Mouse (Mus musculus) small intestine, adult 2 months (tissue): ENCODE measurements around the gene Kdm5c. TPM values are rescaled to one million over a fixed set of nuclear protein-coding genes. Genes with fewer than 3 reads are reported as not detected.

ENCODE experiments used
- H3K27ac ChIP-seq: fragments of 200-500 bp; 2 replicates; pipeline ENCODE4 v1.5.1; 2012; ENCODE audit warnings: low read depth, low read length, control low read depth, inconsistent platforms; ENCODE audit not compliant: insufficient read depth
- H3K27me3 ChIP-seq: fragments of 200-500 bp; 2 replicates; pipeline ENCODE4 v1.6.1; 2012; ENCODE audit warnings: mild to moderate bottlenecking, moderate library complexity, low read length, inconsistent platforms; ENCODE audit not compliant: control insufficient read depth, insufficient read depth
- H3K36me3 ChIP-seq: fragments of 200-500 bp; 2 replicates; pipeline ENCODE4 v1.6.1; 2012; ENCODE audit warnings: mild to moderate bottlenecking, low read length, control low read depth, inconsistent platforms; ENCODE audit not compliant: control insufficient read depth, insufficient read depth
- H3K4me1 ChIP-seq: fragments of 200-500 bp; 2 replicates; pipeline ENCODE4 v1.6.1; 2012; ENCODE audit warnings: low read length, inconsistent platforms, mixed read lengths; ENCODE audit not compliant: control insufficient read depth, insufficient read depth, insufficient read length
- H3K4me3 ChIP-seq: fragments of 200-500 bp; 2 replicates; pipeline ENCODE4 v1.5.1; 2012; ENCODE audit warnings: low read depth, mild to moderate bottlenecking, control low read depth, inconsistent platforms, low read length, moderate library complexity
- CTCF ChIP-seq: fragments of 200-500 bp; IDR thresholded peaks from 2 replicates; pipeline ENCODE4 v1.5.1; 2012; ENCODE audit warnings: low read depth, mild to moderate bottlenecking, control low read depth, inconsistent platforms, low read length, moderate library complexity, mixed read lengths; ENCODE audit not compliant: insufficient replicate concordance, insufficient read length; ENCODE audit errors: extremely low read depth
- POLR2A ChIP-seq: fragments of 200-500 bp; IDR thresholded peaks from 2 replicates; pipeline ENCODE4 v1.6.1; 2012; ENCODE audit warnings: low read depth, mild to moderate bottlenecking, control low read depth, inconsistent platforms, low read length, moderate library complexity
- WGBS: fragments of 180-500 bp; shearing (Covaris S2); methylation state at CpG from one replicate; pipeline ENCODE4 v1.1.7; 2018; 5-methylcytosine and 5-hydroxymethylcytosine counted together
- polyA plus RNA-seq: library from polyadenylated mRNA; depleted of rRNA; stranded (reverse); fragments of >200 nt; gene quantifications from 2 replicates; pipeline ENCODE4 v1.2.3, GENCODE M21; 2012; rRNA removed

Kdm5c gene
- polyA plus RNA-seq, result 48.5 and 57.5 TPM in 2 replicates

DNA sequence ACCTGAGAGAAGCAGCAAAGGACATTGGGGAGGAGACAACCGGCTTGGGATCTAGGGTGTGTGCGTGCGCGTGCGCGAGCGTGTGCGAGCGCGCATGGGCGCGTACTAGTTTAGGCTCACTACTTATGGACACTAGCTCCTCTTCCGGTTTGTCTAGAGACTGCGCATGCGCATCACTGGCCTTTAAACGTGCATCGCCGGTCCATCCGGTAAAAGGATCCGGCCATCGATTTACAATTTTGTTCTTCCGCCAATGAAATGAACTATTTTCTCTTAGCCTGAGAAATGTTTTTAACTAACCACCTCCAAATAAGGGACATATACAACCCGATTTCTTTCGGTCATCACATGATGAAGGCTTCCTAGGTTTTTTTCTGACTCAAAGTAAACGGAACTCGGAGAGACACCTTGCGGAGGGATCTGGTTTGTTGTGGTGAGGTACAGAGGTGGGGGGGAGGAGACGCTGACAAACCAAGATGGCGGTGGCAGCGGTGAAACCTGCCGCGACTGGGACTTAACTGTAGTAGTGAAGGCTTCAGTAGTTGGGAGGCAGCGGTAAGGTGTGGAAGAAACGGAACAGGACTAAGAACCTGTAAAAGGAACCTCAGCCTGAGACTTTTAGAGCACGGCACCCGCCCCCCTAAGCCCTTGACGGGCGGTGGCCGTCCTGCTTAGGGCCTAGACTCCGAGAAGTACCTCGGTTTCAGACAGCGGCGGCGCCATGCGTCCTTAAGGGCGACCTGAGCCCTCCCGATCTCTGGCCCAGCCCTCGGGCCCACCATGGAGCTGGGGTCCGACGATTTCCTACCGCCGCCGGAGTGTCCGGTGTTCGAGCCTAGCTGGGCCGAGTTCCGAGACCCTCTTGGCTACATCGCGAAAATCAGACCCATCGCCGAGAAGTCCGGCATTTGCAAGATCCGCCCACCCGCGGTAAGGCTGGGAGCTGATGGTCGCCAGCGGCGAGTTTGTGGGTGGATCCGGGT is at the start of gene Kdm5c:
TSS of gene Kdm5c (plus strand) at position 240 of the 983 bp plus-strand sequence.
- WGBS, result under 1% methylated on average over 69 of the region's 69 CpGs
- Histone ChIP-seq H3K4me3 (peak within 1 kb of the TSS; percentile 94), H3K27ac (peak within 1 kb of the TSS; percentile 80), H3K27me3 (no peaks in the 10 kb centered on the region), H3K36me3 (peaks cover 4% of the 10 kb centered on the region; the same call in 1 of the 2 replicates), H3K4me1 (peaks cover 3% of the 10 kb centered on the region; the same call in 1 of the 2 replicates)
- TF ChIP-seq POLR2A (peak; percentile 68), CTCF (no peak)

DNA sequence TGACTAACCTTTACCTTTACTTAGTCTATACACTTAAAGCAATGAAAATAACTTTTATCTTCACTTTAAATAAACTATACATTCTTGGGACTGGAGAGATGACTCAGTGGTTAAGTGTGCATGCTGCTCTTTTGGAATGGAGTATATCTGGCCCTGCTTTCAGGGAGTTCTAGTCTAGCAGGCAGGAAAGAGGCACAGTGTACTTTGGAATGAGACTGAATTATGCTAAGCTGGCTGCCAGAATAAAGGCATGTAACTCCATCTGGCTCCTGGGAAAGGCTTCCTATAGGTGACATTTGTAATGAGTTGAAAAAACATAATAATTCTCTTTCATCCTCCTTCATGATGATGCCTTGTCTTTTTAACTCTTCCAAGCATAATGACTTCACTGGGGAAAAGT is 45.7 kb upstream of the Kdm5c start:
- Histone ChIP-seq H3K4me3 (no peak overlapping the region), H3K4me1 (no peaks in the 10 kb centered on the region), H3K27me3 (no peaks in the 10 kb centered on the region), H3K27ac (no peak overlapping the region), H3K36me3 (no peaks in the 10 kb centered on the region)
- TF ChIP-seq POLR2A (no peak), CTCF (no peak)

DNA sequence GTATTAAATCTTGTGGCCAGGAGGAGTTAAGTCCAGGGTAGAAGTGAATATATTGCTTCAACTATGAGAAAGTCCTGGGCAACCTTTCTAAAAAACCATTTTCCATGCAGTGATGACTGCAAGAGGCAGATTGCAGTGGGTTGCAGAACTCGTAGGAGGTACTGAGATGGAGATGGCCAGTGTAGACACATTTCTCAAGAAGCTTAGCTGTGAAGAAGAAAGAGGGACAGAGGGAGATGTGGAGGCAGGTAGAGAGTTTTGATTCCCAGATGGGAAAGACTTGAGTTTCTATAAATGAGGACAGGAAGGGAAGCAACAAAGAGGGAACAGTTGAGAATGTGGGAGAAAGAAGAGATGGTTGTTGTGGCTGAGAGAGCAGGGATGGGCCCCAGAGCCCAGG is 41.6 kb upstream of the Kdm5c start:
- WGBS, result 74% methylated on average over 1 of the region's 1 CpGs
- H3K27me3 ChIP-seq, result no peaks in the 10 kb centered on the region
- no peaks in the 10 kb centered on the region for H3K4me1 ChIP-seq
- no peaks in the 10 kb centered on the region; the same call in 1 of the 2 replicates for H3K36me3 ChIP-seq
- H3K4me3 ChIP-seq, result no peak overlapping the region
- no peak overlapping the region for H3K27ac ChIP-seq
- no peak for TF ChIP-seq CTCF
- TF ChIP-seq POLR2A, result no peak

DNA sequence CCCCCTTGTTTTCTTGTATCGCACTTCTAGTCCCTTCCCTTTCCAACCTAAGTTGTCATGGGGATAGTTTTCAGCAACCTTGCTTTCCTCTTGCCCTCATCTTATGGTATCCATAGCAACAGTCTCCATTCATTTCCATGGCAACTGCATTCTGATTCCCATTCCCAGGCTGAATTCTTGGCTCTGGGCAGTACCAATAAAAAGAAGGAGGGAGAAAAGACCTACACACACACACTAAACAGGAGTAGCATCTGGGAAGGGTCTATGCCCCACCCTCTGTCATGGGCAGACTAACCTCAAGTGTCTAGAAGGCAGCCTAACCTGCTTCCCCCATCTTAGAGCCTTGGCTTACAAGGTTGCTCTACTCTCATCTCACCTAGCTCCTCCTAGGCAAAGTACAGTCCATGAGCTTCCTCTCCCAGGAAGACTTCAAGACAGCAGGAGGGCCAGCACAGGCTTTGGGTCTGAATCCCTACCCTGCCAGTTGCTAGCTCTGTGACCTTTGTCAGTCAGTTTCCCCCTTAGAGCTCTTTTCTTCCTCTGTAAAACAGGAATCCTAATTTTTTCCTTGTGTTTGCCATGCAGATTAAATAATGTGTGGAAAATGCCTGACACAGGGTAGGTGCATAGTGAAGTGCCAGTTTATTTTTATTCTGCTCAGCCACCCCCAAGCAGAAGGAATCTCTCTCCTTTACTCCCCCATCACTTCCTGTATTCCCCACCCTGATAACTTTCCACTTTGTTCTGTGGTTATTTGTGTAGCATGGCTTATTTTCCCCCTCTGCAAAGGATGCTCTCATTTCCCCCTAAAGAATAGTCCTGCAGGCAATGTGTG is 34.8 kb upstream of the Kdm5c start:
- no peaks in the 10 kb centered on the region; the same call in 1 of the 2 replicates for H3K36me3 ChIP-seq
- no peak for TF ChIP-seq CTCF
- TF ChIP-seq POLR2A, result no peak
- no peak overlapping the region for H3K27ac ChIP-seq
- WGBS, result 93% methylated on average over 1 of the region's 1 CpGs
- H3K27me3 ChIP-seq, result no peaks in the 10 kb centered on the region
- no peaks in the 10 kb centered on the region for H3K4me1 ChIP-seq
- no peak overlapping the region for H3K4me3 ChIP-seq

DNA sequence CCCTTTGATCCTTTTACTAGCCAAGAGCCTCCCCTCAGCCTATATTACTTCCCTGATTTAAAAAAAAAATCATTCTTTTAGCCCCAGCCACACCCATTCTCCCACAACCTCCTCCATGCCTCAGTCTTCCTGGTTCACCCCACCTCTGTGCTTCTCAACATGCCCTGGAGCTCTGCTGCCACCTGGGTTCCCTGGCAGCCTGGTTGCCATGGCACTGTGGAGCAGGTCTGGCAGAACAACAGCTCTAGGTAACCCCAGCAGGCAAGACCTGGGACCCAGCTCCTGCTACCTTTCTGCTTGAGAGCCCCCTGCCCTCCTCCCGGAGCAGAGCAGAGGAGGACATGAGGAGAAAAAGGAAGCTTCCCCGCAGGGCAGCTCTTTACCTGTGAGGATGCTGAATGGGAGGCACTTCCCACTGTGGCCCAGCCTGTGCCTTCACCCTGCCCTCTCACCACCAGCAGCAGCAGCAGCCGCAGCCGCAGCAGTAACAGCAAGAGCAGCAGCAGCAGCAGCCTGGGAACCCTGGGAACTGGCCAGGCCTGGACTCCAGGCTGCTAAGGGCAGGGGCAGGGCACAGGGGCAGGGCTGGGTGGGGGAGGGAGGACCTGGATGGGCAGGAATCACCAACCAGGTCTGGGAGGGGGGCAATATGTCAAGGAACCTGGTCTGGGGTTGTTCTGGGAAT is 30.9 kb upstream of the Kdm5c start:
- Histone ChIP-seq H3K27ac (no peak overlapping the region), H3K4me3 (no peak overlapping the region), H3K36me3 (peaks cover 8% of the 10 kb centered on the region), H3K27me3 (no peaks in the 10 kb centered on the region), H3K4me1 (no peaks in the 10 kb centered on the region)
- 58% methylated on average over 4 of the region's 4 CpGs for WGBS
- TF ChIP-seq CTCF, result no peak

DNA sequence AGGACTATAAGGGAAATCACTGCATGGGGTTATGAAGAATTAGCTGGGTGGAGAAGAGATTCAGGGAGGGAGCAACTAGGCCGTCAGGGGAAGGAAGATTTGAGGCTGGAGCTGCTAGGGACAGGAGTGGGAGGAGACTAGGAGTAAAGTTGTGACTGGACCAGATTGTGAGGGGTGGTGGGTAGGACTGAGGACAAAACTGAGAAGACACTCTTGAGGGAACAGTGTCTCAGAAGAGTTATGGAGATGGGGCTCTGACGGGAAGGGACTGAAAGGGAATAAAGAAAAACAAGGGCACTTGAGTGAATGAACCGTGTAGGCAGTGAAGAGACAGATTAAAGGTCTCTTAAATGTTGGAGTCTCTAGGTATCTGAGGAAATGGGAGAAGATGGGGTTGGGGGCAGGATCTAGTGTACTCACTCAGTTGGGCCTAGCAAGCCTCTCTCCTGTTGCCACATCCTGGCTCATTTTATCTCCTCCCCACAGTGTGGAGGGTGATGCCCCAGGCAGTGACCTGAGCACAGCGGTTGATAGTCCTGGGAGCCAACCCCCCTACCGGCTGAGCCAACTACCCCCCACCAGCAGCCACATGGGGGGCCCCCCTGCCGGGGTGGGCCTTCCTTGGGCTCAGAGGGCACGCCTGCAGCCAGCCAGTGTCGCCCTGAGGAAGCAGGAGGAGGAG is 30.3 kb upstream of the Kdm5c start:
- no peaks in the 10 kb centered on the region for H3K4me1 ChIP-seq
- 70% methylated on average over 8 of the region's 8 CpGs for WGBS
- peaks cover 8% of the 10 kb centered on the region for H3K36me3 ChIP-seq
- no peak overlapping the region for H3K4me3 ChIP-seq
- no peaks in the 10 kb centered on the region for H3K27me3 ChIP-seq
- TF ChIP-seq CTCF, result no peak
- TF ChIP-seq POLR2A, result no peak
- no peak overlapping the region for H3K27ac ChIP-seq
